Mouse (Mus musculus) neutrophil, adult 5-6 weeks (primary cell): ENCODE results near the gene Unc5c. TPM values are rescaled to one million over a fixed set of nuclear protein-coding genes. Genes with fewer than 3 reads are reported as not detected.

Experiments used
- ATAC-seq: fragments of 151-379, 151-347 bp; 2 replicates; pipeline ENCODE4 v1.8.0; 2017; ENCODE audit warnings: mild to moderate bottlenecking, moderate TSS enrichment; ENCODE audit not compliant: insufficient number of reproducible peaks, poor library complexity, low FRiP score, severe bottlenecking; ENCODE audit errors: extremely low read depth
- total RNA-seq: library from RNA; stranded (forward); fragments of 200-1000 nt; gene quantifications from 2 replicates; pipeline ENCODE4 v1.2.3, GENCODE M21; 2017

The Unc5c gene
- total RNA-seq, 1 experiment from 2014 or later: 0.12 TPM

DNA sequence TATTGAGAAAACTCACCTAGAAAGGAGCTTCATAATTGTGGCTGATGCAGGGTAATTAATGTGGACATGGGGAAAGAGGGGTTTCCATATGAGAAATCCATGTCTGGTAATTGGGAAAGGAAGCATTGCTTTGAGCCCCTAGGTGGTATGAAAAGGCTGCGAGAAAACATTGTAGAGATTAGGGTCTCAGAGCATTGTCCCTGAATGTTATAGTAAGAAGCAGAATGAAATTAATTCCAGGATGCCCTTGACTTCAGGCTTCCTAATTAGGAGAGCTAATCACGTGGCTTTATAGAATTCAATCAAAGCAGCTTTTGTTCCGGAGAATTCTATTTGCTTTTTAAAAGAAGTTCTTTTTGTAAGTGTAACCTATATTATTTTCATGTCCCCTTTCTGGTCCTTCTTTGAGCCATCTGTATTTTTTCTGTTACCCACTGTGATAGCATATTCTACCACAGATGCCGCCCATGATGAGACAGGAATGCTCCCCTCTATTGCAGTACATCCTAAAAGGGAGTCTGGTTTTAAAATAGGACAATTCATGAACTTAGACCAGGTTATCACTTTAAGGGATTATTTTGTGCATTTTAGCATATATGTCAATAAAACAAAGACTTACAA is 124.5 kb downstream of the Unc5c start:
- no peak for ATAC-seq

DNA sequence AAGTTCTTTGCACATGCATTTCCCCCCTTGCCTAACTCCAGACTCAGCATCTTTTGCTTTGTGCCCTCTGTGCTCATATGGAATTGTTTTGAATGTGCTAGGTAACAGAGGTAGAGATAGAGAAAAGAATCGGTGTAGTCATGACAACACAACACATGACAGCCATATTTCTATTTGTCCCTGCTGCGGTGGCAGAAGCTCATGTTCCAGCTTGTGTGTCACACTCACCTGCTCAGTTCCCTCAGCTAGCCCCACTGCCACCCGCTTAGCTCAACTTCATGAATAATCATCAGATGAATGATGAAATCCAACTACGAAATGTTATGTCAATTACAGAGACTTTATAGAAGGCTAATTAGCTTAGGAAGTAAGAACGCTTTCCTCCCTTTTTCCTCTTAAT is 128.2 kb downstream of the Unc5c start:
- no peak for ATAC-seq

DNA sequence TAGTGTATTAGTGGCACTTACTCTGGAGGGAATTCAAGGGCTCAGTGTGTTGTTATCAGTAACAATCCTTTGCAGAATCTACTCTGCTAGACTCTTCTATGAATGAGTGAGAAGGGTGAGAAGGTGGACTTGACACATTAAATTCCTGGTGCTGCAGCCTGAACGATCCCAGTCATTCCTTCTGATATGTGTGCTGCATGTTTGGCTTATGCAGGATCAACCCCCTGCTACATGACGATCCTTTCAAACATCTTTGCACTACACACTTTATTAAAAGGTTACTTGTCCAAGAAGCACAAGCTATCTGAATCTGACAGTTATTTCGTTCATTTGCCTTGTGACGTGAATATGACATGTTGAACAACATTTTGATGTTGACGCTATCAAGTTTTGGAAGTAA is 129.1 kb downstream of the Unc5c start:
- no peak for ATAC-seq

DNA sequence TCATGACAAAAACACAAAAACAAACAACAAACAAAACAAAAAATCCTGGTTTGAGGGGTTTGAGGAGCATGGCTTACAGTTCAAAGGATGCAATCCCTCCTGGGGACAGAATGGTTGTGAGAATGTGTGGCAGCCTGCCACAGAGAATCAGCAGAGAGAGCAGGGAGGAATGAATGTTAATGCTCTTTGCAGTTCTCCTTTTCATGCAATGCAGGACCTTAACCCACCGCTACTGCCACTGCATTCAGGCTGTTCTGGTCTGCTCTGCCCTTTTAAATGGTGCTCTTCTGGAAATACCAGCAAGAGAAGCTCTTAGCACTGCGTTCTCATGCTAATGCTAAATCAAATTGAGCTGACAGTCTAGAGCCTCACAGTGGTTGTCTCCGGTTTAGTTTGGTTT is 130.1 kb downstream of the Unc5c start:
- ATAC-seq: no peak

DNA sequence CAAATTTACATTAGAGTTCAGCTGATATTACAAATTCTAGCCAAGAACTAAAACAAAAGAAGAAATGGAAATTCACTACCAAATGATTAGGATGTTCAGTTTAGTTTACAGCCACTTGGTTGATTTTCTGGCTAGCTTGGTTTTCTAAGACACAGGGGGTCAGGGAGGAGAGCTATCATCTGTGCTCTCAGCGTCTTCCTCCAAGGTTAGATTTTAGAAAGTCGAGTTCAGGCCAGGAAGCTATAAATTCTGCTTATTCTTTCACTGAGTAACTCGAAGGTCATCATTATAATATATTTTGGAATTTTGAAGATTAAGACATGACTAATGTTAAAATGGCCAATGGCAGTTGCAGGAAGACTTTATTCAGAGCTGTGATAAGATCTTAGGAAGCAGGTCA is 131.4 kb downstream of the Unc5c start:
- no peak for ATAC-seq

DNA sequence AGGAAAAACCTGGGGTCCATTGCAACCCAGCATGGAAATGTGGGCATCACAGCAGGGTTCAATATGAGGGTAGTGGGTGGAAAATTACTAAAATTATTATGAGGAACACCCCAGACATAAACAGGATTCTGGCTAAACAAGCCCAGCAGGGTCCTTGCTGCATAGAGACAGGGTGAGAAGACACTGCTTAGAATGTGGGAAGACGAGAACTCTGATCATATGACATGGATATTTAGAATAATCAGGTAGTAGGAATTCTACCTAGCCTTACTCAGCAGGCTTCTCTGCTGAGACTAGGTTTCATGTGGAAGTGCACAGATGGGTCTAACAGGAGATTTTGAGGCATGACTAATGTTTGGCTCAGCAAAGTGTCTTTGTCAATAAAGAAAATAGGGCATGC is 131.9 kb downstream of the Unc5c start:
- no peak for ATAC-seq

DNA sequence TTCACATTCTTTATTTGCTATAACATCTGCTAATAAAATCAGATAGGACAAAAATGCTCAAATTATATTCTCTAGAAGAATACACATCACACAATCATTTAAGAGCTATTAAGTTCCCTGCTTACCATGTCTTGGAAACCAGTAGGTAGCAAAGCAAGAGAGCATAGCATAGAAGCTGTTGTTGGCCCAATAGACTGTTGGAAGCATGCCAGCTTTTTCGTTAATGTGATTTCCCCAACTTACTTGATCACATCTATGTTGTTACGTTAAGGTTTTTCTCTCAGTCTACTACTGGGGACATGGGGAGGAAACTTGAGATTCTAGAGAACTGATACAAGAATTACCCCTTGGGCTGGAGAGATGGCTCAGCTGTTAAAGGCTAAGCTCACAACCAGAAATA is 133.0 kb downstream of the Unc5c start:
- ATAC-seq: no peak

DNA sequence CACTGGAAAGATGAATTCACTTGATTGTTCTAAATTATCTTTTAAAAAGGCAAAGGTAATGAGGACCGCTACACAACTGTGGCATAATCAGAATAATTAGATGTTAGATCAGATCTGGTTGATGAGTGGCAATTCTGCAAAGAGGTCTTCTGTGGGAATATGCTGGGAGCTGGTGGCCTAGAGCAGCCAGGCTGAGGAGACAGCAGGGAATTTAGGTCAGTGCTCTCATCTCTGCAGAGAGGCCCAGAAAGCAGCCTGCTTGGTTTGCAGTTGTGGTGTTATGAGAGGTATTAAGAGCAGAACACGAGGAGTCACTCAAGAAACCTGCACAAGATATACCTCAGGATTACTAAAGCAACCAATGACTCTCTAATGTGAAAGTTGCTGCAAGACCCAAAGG is 133.9 kb downstream of the Unc5c start:
- no peak for ATAC-seq

DNA sequence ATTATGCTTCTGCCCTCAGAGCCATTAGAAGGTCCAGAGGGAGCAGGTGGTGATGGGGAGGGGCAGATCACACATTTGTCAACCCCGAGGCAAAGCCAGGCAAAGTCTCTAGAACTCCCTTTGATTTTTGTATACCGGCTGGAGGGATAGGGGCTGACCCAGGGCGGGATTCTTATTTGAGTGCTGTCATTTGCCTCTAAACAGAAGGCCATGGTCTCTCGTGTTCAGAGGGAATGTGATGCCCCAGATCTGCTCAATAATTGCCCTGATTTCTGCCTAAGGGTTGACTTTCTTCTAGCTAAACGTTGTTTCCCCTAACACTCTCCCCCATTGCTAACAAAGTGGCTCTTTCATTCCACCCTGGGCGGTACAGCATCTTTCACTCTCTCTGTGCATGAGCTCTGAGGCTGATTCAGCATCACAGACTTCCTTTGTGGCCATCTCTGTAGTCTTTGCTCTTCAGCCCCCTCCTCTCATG is 136.1 kb downstream of the Unc5c start:
- ATAC-seq: no peak

DNA sequence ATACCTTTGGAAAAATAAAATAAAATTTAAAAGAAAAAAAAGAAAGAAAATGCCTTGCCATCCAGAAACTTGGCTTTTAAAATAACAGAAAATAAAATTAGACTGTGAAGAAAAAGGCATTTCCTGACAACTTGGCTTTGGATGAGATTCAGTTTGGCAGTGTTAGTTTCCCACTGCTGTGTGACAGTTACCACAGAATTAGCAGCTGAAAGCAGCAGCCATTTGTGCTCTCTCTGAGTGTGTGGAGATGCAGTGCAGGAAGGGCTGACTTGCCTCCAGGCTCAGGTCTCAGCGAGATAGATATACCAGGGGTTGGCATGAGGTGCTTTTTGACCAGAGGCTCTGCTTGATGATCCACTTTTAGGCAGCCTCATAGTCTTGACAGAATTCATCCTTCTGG is 151.7 kb downstream of the Unc5c start:
- ATAC-seq: no peak

DNA sequence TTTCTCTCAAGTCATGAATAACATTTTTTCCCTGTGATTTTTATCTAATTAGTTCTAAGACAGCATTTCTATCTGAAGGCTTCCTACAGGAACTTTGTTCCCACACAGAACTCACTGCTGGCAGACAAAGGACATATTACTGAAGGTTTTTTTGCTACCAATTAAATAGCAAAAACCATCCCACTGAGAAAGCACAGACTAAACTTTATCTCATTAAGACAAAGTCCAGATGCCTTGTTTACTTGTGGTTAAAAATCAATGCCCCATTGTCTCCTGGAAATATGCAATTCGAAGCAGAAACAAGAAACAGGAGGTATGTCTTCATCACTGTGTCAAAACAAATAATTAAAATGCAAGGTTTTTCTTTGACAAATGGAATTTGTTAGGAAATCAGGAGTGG is 153.7 kb downstream of the Unc5c start:
- no peak for ATAC-seq

DNA sequence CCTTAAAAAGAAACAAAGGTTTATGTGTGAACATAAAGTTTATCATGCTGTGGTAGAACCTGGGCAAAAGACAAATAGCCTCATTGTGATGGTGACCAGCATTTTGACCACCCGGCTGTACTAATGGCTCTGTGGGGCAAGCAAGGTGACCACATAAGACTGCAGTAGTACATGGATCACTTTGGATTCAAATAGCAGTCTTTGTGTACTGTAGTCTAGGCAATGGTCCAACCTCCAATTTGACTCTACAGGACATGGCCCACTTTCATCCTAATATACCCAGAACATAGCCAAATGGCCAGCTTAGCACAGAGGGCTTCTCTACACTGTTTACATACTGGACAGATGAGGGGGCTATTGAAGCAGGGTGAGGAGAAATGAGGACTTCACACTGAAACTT is 156.5 kb downstream of the Unc5c start:
- no peak for ATAC-seq

DNA sequence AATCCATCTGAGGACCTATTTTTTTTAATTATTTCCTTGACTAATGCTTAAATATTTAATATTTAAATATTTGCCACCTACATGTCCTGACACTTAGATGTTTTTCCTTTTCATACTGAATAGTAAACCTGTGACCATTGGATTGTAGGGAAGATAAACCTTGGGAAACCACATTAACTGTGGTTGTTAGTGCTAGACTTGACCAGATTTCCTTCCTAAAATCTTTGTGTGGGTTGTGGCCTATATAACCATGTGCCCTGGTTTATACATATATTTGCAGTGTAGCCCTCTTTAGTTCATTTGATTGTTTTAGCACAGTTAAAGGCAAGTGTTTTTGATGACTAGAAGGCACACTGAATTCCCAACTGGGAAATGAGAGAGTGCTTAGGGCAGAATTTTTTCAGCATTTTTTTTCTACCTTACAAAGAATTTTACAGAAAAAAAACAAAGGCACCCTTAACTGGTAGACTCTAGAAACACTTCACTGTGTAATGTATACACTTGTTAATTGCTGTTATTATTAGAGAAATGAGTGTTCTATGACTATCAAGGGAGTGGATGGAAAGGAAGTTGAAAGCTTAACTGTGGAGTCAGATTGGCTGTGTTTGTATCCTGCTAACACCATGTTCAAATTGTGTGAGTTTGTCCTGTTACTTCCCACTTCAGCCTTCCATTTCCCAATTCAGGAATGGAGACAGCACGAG is 162.1 kb downstream of the Unc5c start:
- ATAC-seq: no peak

DNA sequence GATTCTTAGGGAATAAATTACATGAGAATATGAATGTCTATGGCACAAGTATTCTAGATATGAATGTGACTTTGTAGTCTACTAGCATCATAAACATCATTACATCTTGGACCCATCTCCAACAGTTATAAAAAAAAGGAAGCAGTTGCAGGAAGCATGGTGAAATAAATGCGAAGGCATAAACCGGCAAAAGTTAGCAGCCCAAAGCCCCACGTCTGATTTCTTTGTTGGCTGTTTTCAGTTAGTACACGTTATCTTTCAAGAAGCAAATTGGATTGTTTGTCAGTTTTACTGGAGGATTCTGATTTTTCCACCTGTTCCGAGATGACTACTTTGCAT is 162.6 kb downstream of the Unc5c start:
- no peak for ATAC-seq

DNA sequence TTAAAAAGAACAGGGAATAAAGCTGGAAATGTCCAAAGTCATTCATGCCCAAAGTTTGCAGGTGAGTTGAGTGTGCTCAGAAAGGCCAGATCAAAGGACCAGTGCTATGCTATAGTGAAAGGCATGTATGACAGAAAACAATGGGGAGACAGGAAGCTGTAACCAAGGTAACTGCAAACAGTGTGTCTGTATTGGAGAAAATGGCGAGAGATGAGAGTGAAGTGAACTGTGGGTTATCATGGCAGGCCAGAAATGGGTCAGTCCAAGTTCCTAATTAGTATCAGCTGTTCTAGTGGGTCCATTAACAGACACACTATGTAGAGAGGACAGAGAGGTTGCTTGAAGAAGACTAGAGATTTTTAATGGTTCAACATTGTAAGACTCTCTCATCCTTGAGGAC is 164.4 kb downstream of the Unc5c start:
- no peak for ATAC-seq

DNA sequence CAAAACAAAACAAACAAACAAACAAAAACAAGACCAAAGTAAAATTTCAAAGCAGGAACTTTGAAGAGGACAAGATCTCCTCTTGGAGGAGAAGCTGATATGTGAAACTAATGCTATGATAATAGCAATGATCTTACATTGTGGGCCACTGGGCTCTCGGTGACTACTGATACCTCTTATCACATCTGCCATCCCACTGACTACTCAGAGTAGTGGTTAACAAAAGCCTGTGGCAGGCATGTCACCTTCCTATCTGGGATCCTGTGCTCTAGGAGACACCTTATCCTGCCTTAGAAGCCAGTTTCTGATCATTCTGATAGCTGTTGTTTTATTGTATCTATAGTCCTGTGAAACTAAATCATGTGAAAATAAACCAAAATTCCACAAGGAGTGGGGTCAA is 172.9 kb downstream of the Unc5c start:
- no peak for ATAC-seq

DNA sequence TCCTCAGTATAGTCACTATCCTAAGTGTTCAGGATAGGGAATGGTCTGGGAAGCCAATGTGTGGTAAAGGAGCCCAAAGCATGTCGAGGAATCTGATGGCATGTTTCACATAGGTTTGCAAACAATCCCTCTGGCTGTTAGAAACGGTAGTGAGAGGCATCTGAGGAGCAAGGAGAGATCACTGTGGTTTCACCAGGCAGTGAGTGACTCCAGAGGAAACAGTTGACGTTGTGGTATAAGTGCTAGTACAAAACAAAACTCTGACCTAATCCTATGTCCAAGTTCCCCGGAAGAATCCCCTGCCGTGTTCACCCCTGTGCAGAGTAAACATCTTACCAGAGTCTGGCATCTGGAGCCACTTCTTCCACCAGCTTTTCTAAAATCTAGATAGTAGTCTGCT is 179.2 kb downstream of the Unc5c start:
- ATAC-seq: no peak

DNA sequence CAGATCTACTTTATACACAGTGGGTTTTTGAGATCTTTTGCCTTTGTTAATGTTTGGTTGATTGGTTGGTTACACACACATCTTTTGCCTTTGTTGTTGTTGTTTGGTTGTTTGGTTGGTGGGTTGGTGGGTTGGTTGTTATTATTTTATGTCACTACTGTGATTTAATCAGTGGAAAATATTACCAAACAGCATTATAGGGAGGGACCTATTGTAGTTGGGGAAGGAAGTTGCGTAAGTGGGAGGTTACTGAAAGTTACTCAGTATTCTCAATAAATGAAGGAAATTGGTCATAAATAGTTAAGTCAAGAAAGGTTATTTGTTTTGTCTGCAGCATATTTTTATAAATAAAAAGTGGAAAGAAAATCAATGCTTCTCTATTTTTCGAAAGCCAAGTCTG is 181.6 kb downstream of the Unc5c start:
- no peak for ATAC-seq

DNA sequence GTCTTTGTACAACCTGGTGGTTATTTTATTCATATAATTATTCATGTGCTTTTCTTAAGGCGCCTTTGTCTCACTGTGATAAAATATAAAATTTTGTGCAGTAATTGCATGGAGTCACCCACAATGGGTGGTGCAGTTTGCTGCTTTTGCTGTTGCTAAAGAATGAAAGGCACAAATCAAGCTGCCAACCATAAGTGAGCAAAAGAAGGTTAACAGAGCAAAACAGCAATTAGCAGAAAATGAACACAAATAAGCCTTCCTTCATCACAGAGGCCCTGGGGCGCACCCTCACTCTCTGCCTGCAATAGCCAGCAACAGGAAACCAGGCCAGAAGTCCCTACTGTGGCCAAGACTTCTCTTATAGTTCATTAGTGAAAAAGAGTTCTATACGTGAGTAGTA is 185.6 kb downstream of the Unc5c start:
- ATAC-seq: no peak

DNA sequence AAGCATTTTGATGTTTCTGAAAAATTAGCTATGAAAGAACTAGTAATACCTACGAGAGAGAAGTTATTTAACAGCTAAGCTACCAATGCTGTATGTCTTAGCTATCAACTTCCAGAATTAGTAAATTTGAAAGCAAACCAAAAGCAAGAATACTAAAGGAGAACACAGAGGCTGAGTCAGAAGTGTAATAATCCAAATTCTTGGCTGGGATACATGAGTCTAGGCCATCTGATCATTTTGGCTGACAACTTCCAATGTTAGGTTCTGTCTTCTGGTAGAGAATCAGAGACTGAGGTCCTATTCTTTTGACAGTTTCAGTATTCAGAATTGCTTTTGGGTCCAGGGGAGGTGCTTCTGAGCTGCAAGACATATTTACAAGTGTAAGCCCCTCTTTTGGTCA is 188.9 kb downstream of the Unc5c start:
- ATAC-seq: no peak
